Mouse (Mus musculus) kidney, embryonic 14.5 days (tissue): ENCODE data around the gene Cd24a. TPM values are rescaled to one million over a fixed set of nuclear protein-coding genes. Genes with fewer than 3 reads are reported as not detected.
A peak's percentile ranks its signal among the peaks of the same experiment; 100 is the strongest.

Experiments used
- ATAC-seq: fragments of 200-750 bp; cut with Nextera tagmentation; 2 replicates; pipeline ENCODE4 v1.8.0; 2017; ENCODE audit warnings: moderate number of reproducible peaks, mild to moderate bottlenecking, moderate TSS enrichment, moderate library complexity; ENCODE audit not compliant: low FRiP score, low TSS enrichment
- H3K27ac ChIP-seq: fragments of 300-500 bp; sonication (generic); 2 replicates; pipeline ENCODE4 v1.5.1; 2014; ENCODE audit warnings: low read depth, mild to moderate bottlenecking, low read length, moderate library complexity, mixed read lengths
- H3K27me3 ChIP-seq: fragments of 300-500 bp; sonication (generic); 2 replicates; pipeline ENCODE4 v1.6.1; 2014; ENCODE audit warnings: mild to moderate bottlenecking, low read length; ENCODE audit not compliant: control insufficient read depth, insufficient read depth
- H3K36me3 ChIP-seq: fragments of 300-500 bp; sonication (generic); 2 replicates; pipeline ENCODE4 v1.6.1; 2014; ENCODE audit warnings: low read length, mixed read lengths; ENCODE audit not compliant: control insufficient read depth, insufficient read depth
- H3K4me1 ChIP-seq: fragments of 300-500 bp; sonication (generic); 2 replicates; pipeline ENCODE4 v1.6.1; 2014; ENCODE audit warnings: low read length, mixed read lengths; ENCODE audit not compliant: control insufficient read depth, insufficient read depth
- H3K4me2 ChIP-seq: fragments of 300-500 bp; sonication (generic); replicated peaks from 2 replicates; pipeline ENCODE4 v1.6.1; 2014; ENCODE audit warnings: low read depth, mild to moderate bottlenecking, low read length
- H3K4me3 ChIP-seq: fragments of 300-500 bp; sonication (generic); 2 replicates; pipeline ENCODE4 v1.5.1; 2014; ENCODE audit warnings: mild to moderate bottlenecking, low read length
- H3K9ac ChIP-seq: fragments of 300-500 bp; sonication (generic); 2 replicates; pipeline ENCODE4 v1.6.1; 2014; ENCODE audit warnings: low read depth, mild to moderate bottlenecking, low read length, moderate library complexity
- H3K9me3 ChIP-seq: fragments of 300-500 bp; sonication (generic); 2 replicates; pipeline ENCODE4 v1.6.1; 2016; ENCODE audit warnings: low read length; ENCODE audit not compliant: control insufficient read depth
- WGBS: fragments of 180-500 bp; shearing (Covaris S2); extraction: QIAGEN DNeasy Blood & Tissue Kit; methylation state at CpG from one replicate; pipeline ENCODE4 v1.1.7; 2014; 5-methylcytosine and 5-hydroxymethylcytosine counted together
- polyA plus RNA-seq: library from polyadenylated mRNA; unstranded; fragments of >200 nt; fragmentation: Nextera tagmentation; extraction: Ambion mirVana; gene quantifications from 2 replicates; pipeline ENCODE4 v1.2.1, GENCODE M21; 2014

Cd24a gene
- polyA plus RNA-seq: 609 and 623 TPM in 2 replicates

DNA sequence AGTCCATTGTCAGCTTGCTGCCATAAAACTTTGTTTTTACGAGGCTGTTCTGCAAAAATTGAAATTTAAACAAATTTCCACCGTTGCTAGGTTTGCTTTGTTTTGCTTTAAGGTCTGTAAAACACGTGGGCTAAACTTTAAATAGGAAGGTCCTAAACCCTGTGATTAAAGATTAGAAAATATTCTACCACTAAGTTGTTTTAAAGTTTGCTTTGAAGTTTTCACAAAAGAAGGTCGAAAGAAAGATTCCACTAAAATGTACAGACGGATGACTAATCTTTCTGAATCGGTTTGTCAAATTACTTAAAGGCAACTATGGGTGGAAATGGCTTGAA, at the start of gene Cd24a:
Cd24a (plus strand) TSS at position 288 of the 335 bp plus-strand sequence.
- WGBS: 0% methylated on average over 6 of the region's 6 CpGs
- Histone ChIP-seq H3K4me3 (peak within 1 kb of the TSS; percentile 93), H3K27ac (peak within 1 kb of the TSS; percentile 100), H3K27me3 (no peaks in the 10 kb centered on the region), H3K9me3 (no peaks in the 10 kb centered on the region), H3K9ac (peak within 1 kb of the TSS; percentile 94), H3K4me2 (peak within 1 kb of the TSS; percentile 73), H3K4me1 (peaks cover 5% of the 10 kb centered on the region; the same call in 1 of the 2 replicates), H3K36me3 (peaks cover 12% of the 10 kb centered on the region)
- no peak for ATAC-seq

DNA sequence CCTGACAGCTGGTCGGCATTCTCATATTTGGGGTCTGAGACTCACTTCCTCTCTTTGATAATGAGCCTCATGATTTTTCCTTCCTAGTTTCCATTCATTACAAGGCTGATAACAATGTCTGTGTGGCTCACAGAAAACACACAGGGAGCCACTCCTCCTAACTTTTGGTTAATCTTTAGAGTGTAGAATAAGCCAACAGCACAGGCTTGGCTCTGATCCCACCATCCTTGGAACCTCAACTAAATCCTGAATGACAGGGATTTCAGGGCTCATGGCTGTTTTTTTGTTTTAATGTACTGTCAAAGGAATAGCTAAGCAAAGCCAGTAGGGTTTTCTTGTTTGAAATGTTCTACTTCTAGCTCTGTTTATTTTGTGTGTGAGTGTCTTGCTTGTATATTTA, 43.7 kb upstream of the Cd24a start:
- Histone ChIP-seq H3K4me2 (no peak overlapping the region), H3K4me1 (peaks cover 2% of the 10 kb centered on the region; the same call in 1 of the 2 replicates), H3K9ac (no peak overlapping the region), H3K27me3 (no peaks in the 10 kb centered on the region), H3K4me3 (no peak overlapping the region), H3K9me3 (no peaks in the 10 kb centered on the region), H3K27ac (no peak overlapping the region), H3K36me3 (peaks cover 43% of the 10 kb centered on the region)
- WGBS: 68% methylated on average over 1 of the region's 1 CpGs
- ATAC-seq: no peak

DNA sequence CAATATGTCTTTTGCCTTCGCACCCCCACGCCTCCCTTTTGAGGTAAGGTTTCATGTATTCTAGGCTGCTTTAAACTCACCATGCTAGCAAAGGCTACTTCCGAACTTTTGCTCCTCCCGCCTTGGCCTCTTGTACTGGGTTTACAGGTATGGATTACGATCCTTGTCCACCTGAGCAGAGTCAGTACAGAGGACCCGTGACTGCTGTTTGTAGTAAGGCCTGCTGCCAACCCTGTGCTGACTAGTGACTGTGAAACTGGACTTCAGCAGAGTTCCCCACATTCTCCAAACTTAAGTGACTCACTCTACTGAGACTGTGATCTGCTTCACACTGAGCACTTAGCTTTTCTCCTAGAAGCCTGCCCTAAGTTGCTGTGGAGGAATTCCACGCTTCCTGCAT, 40.4 kb upstream of the Cd24a start:
- Histone ChIP-seq H3K36me3 (peaks cover 12% of the 10 kb centered on the region; the same call in 1 of the 2 replicates), H3K9me3 (no peaks in the 10 kb centered on the region), H3K27me3 (no peaks in the 10 kb centered on the region), H3K4me3 (no peak overlapping the region), H3K4me1 (peaks cover 9% of the 10 kb centered on the region; the same call in 1 of the 2 replicates), H3K4me2 (no peak overlapping the region), H3K27ac (no peak overlapping the region), H3K9ac (no peak overlapping the region)
- 88% methylated on average over 7 of the region's 7 CpGs for WGBS
- no peak for ATAC-seq

DNA sequence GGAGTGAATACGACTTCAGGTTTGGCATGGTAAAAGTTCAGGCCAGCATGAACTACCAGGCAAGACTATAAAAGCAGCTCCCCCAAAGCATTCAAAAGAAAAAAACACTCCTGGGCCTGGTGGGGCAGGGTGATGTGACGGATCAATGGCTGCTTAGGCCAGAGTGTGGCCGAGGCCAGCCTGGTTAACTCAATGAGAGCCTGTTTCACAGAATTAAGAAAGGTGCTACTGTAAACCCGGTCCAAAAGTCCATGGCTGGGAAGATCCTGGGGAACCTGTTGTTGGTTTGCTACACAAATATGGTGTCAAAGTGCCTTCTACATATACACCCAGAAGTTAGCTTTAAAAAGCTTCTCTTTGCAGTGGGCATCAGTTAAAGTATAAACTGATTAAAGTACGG, 39.3 kb upstream of the Cd24a start:
- H3K36me3 ChIP-seq: peaks cover 7% of the 10 kb centered on the region; the same call in 1 of the 2 replicates
- no peak overlapping the region for H3K27ac ChIP-seq
- no peaks in the 10 kb centered on the region for H3K27me3 ChIP-seq
- peaks cover 9% of the 10 kb centered on the region; the same call in 1 of the 2 replicates for H3K4me1 ChIP-seq
- no peak overlapping the region for H3K9ac ChIP-seq
- WGBS: 83% methylated on average over 5 of the region's 5 CpGs
- ATAC-seq: no peak
- H3K4me2 ChIP-seq: no peak overlapping the region
- H3K9me3 ChIP-seq: no peaks in the 10 kb centered on the region
- H3K4me3 ChIP-seq: no peak overlapping the region

DNA sequence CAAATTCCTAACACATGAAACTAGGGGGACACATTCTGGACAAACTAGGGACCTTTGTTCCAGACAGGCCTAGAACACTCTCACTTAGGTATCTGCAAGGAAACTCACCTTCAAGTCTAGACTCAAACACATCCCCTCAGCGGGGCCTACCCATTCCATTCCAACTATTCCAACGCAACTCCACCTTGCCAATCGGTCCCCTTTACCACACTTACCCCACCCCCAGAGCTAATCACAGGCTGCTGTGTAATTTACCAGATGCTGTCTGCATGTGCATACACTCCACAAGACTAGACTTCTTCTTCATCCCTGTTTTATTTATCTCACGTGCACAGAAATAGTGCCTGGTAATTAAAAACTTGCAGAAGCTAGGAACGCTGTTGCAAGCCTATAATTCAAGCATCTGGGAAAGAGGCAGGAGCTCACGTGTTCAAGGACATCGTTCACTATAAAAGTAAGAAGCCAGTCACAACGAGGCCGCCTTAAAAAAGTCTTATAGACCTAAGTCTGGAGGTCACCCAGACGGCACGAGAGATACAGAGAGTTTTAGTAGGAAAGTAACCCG, 38.3 kb upstream of the Cd24a start:
- Histone ChIP-seq H3K9me3 (no peaks in the 10 kb centered on the region), H3K36me3 (peaks cover 7% of the 10 kb centered on the region; the same call in 1 of the 2 replicates), H3K4me2 (peak overlapping the region; percentile 56), H3K4me3 (peak overlapping the region; percentile 86), H3K9ac (peak overlapping the region; percentile 87), H3K27ac (0 out of 2 replicates have a peak overlapping the region, but pooled peaks have one; percentile 30), H3K27me3 (no peaks in the 10 kb centered on the region), H3K4me1 (peaks cover 9% of the 10 kb centered on the region; the same call in 1 of the 2 replicates)
- no peak for ATAC-seq
- 15% methylated on average over 12 of the region's 12 CpGs for WGBS

DNA sequence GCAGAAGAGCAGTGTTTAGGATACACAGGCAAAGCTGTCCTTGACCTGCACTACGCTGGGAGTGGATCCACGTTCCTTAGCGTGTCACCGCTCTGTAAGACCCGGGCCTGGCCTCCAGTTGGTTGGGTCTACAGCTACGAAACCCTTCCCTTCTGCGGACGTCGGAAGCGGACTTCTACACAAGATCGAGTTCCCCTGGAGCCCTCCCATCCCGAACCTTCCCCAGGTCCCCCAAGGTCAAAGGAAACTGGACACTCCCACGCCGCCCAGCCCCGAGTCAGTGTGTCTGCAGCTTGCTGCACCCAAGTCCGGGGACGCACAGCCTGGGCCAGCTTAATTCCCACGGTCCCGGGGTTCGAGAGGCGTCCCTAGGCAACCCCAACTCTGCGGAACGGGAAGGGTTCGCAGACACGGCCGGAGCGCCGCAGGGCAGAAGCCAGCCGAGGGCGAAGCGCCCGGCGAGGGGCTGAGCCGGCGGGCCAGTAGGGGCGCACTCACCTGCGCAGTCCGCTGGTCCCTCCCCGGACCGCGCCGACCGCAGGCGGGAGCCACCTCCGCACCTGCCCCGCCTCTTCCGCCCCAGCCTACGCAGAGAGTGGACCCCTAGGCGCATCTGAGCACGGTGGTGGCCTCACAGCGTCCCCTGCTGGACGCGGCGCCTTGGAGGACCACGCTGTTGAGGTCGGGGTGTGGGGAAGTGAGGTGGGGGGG, 37.5 kb upstream of the Cd24a start, which contains the start of gene 1700021F05Rik:
1700021F05Rik (minus strand) TSS at position 553 of the 711 bp plus-strand sequence.
- peak within 1 kb of the TSS; percentile 87 for H3K9ac ChIP-seq
- peaks cover 9% of the 10 kb centered on the region; the same call in 1 of the 2 replicates for H3K4me1 ChIP-seq
- peak within 1 kb of the TSS; percentile 56 for H3K4me2 ChIP-seq
- WGBS: under 1% methylated on average over 54 of the region's 56 CpGs
- H3K9me3 ChIP-seq: no peaks in the 10 kb centered on the region
- H3K4me3 ChIP-seq: peak within 1 kb of the TSS; percentile 86
- H3K27me3 ChIP-seq: no peaks in the 10 kb centered on the region
- peaks cover 7% of the 10 kb centered on the region; the same call in 1 of the 2 replicates for H3K36me3 ChIP-seq
- ATAC-seq: peak; percentile 99
- H3K27ac ChIP-seq: peak within 1 kb of the TSS; percentile 73; the same call in 1 of the 2 replicates

DNA sequence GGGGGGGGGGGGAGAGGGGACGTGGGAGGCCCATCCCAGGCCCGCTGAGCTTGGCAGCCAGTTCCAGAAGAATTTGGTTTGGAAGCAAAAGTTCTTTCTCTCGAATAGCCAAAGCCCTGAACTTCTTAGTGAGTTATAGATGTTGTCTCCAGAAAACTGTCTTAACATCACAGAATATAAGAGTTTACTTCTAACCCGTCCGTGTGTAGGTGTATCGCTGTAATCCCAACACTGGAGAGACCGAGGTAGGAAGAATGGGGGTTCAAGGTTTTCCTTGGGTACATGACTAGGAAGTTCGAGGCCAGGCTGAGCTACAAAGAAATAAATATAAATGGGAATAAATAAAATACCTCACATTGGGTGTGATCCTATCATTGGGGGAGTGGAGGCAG, 36.9 kb upstream of the Cd24a start:
- H3K36me3 ChIP-seq: peaks cover 3% of the 10 kb centered on the region; the same call in 1 of the 2 replicates
- WGBS: 42% methylated on average over 8 of the region's 8 CpGs
- H3K9me3 ChIP-seq: no peaks in the 10 kb centered on the region
- peak overlapping the region; percentile 11 for H3K4me2 ChIP-seq
- H3K4me3 ChIP-seq: peak overlapping the region; percentile 86
- H3K27ac ChIP-seq: no peak overlapping the region
- H3K9ac ChIP-seq: no peak overlapping the region
- peaks cover 9% of the 10 kb centered on the region; the same call in 1 of the 2 replicates for H3K4me1 ChIP-seq
- ATAC-seq: peak; percentile 10
- no peaks in the 10 kb centered on the region for H3K27me3 ChIP-seq

DNA sequence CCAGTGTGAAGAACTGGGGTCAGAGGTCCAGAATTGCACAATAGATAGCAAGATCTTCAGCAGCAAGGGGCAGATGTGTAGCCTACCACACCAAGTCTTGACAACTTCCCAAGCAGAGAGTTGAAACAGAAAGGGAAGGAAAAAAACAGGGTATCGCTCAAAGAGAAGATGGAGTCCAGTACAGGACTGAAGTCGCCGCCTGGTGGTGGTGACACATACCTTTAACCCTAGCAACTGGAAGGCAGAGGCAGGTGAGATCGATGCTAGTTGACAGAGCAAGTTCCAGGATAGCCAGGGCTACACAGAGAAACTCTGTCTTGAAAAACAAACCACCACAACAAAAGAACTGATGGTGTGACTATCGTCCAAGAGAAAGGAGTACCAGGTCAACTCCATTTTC, 28.7 kb upstream of the Cd24a start:
- no peak for ATAC-seq

DNA sequence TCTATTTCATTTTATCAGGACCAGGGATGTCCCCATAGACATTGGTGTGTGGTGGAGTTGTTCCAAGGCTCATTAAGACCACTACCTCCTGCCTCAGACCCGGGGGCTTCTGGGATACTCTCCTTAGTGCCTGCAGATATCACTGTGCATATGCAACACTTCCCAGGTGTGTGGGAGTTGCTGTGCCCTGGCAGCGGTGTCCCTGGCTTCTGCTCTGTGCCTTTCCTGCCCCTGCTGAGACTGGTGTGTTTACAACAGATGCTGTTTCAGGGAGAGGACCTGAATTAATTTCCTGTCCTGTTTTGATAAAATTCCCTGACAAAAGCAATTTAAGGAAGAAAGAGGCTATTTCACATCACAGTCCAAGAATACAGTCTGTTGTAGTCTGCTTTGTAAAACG, 27.2 kb upstream of the Cd24a start:
- ATAC-seq: no peak
- no peaks in the 10 kb centered on the region for H3K36me3 ChIP-seq
- WGBS: 26% methylated on average over 3 of the region's 3 CpGs

More for the DNA sequence above, 28.7 kb upstream of the Cd24a start:
- Histone ChIP-seq H3K4me3 (no peak overlapping the region), H3K4me2 (no peak overlapping the region), H3K4me1 (no peaks in the 10 kb centered on the region; the same call in 1 of the 2 replicates), H3K9me3 (no peaks in the 10 kb centered on the region), H3K27me3 (no peaks in the 10 kb centered on the region), H3K36me3 (no peaks in the 10 kb centered on the region), H3K27ac (no peak overlapping the region), H3K9ac (no peak overlapping the region)
- WGBS: 63% methylated on average over 5 of the region's 5 CpGs

More for the DNA sequence above, 27.2 kb upstream of the Cd24a start:
- H3K4me3 ChIP-seq: no peak overlapping the region
- H3K9me3 ChIP-seq: no peaks in the 10 kb centered on the region
- no peaks in the 10 kb centered on the region for H3K27me3 ChIP-seq
- H3K27ac ChIP-seq: no peak overlapping the region
- H3K9ac ChIP-seq: no peak overlapping the region
- H3K4me2 ChIP-seq: no peak overlapping the region
- H3K4me1 ChIP-seq: no peaks in the 10 kb centered on the region; the same call in 1 of the 2 replicates
